Mouse (Mus musculus) heart, embryonic 14.5 days (tissue): ENCODE measurements around the gene 1700029F12Rik. TPM values are rescaled to one million over a fixed set of nuclear protein-coding genes. Genes with fewer than 3 reads are reported as not detected.

Experiments
- ATAC-seq: fragments of 200-750 bp; cut with Nextera tagmentation; 2 replicates; pipeline ENCODE4 v1.8.0; 2017; ENCODE audit warnings: low read depth, moderate TSS enrichment; ENCODE audit not compliant: insufficient number of reproducible peaks, insufficient read depth, low FRiP score
- H3K27ac ChIP-seq, 2 experiments: fragments of 200-500 bp in 1 of 2; fragments of 300-500 bp in 1 of 2; sonication (generic) in 1 of 2; replicated peaks in 1 of 2; 2 replicates each; pipeline ENCODE4 v1.5.1; 2012 to 2014; ENCODE audit warnings: low read depth in 2 of 2, low read length in 2 of 2, control low read depth in 1 of 2, mild to moderate bottlenecking in 1 of 2, mixed read lengths in 1 of 2; ENCODE audit not compliant: control insufficient read depth in 1 of 2, insufficient read depth in 1 of 2
- H3K27me3 ChIP-seq: fragments of 300-500 bp; sonication (generic); 2 replicates; pipeline ENCODE4 v1.6.1; 2014; ENCODE audit warnings: mild to moderate bottlenecking, low read length, control low read depth; ENCODE audit not compliant: control insufficient read depth, insufficient read depth
- H3K36me3 ChIP-seq: fragments of 300-500 bp; sonication (generic); 2 replicates; pipeline ENCODE4 v1.6.1; 2014; ENCODE audit warnings: mild to moderate bottlenecking, control low read depth, low read length, mixed read lengths; ENCODE audit not compliant: control insufficient read depth, insufficient read depth
- H3K4me1 ChIP-seq, 2 experiments: fragments of 200-500 bp in 1 of 2; fragments of 300-500 bp in 1 of 2; sonication (generic) in 1 of 2; 2 replicates each; pipeline ENCODE4 v1.6.1; 2012 to 2014; ENCODE audit warnings: low read length in 2 of 2, control low read depth in 1 of 2, mixed read lengths in 1 of 2; ENCODE audit not compliant: control insufficient read depth in 2 of 2, insufficient read depth in 2 of 2
- H3K4me2 ChIP-seq: fragments of 300-500 bp; sonication (generic); 2 replicates; pipeline ENCODE4 v1.6.1; 2014; ENCODE audit warnings: mild to moderate bottlenecking, low read length
- H3K4me3 ChIP-seq, 2 experiments: fragments of 200-500 bp in 1 of 2; fragments of 300-500 bp in 1 of 2; sonication (generic) in 1 of 2; 2 replicates each; pipeline ENCODE4 v1.5.1; 2012 to 2014; ENCODE audit warnings: low read length in 2 of 2, mild to moderate bottlenecking in 2 of 2, control low read depth in 1 of 2, low read depth in 1 of 2, moderate library complexity in 1 of 2; ENCODE audit not compliant: control insufficient read depth in 1 of 2, insufficient read depth in 1 of 2
- H3K9ac ChIP-seq: fragments of 300-500 bp; sonication (generic); 2 replicates; pipeline ENCODE4 v1.6.1; 2014; ENCODE audit warnings: mild to moderate bottlenecking, low read length
- H3K9me3 ChIP-seq: fragments of 300-500 bp; sonication (generic); 2 replicates; pipeline ENCODE4 v1.6.1; 2016; ENCODE audit warnings: low read length, control low read depth; ENCODE audit not compliant: control insufficient read depth
- WGBS: fragments of 180-500 bp; shearing (Covaris S2); extraction: QIAGEN DNeasy Blood & Tissue Kit; methylation state at CpG from one replicate; pipeline ENCODE4 v1.1.7; 2014; 5-methylcytosine and 5-hydroxymethylcytosine counted together
- polyA plus RNA-seq: library from polyadenylated mRNA; unstranded; fragments of >200 nt; fragmentation: Nextera tagmentation; extraction: Ambion mirVana; gene quantifications from 2 replicates; pipeline ENCODE4 v1.2.1, GENCODE M21; 2014

Gene 1700029F12Rik
- polyA plus RNA-seq, 1 experiment from 2014 or later = not detected

DNA sequence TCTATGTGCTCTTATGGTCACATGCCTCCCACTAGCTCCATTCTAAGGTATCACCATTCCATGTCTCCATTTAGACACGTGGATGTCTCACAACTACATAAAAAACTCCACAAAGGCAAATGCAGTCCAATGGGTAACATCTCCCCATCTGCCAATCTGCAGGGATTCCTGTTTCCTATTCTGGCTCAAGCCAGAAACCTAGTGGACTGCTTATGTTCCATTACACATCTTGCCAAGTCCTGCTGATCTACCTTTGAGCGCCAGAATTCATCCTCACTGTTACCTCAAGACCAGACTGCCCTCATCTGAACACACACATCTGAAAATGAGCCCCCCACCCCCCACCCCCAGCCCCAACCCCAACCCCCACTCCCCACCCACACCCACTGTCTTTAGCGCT lies 28.0 kb upstream of the 1700029F12Rik start:
- Histone ChIP-seq H3K9ac (no peak overlapping the region), H3K27ac (no peak overlapping the region), H3K4me1 (peaks cover 0 to 3% of the 10 kb centered on the region in 2 experiments; a peak in 1 of 4 replicates), H3K36me3 (no peaks in the 10 kb centered on the region), H3K4me3 (no peak overlapping the region), H3K27me3 (no peaks in the 10 kb centered on the region), H3K9me3 (no peaks in the 10 kb centered on the region), H3K4me2 (no peak overlapping the region)
- 93% methylated on average over 3 of the region's 3 CpGs for WGBS
- no peak for ATAC-seq

GRCm38 (mm10) chr13:97060331-97060730 lies 26.2 kb upstream of the 1700029F12Rik start:
- Histone ChIP-seq H3K27ac (no peak overlapping the region), H3K27me3 (no peaks in the 10 kb centered on the region), H3K9me3 (no peaks in the 10 kb centered on the region), H3K9ac (no peak overlapping the region), H3K4me2 (no peak overlapping the region), H3K4me1 (peaks cover 0 to 3% of the 10 kb centered on the region in 2 experiments; a peak in 1 of 4 replicates), H3K4me3 (no peak overlapping the region), H3K36me3 (no peaks in the 10 kb centered on the region)
- ATAC-seq = no peak
- 46% methylated on average over 6 of the region's 8 CpGs for WGBS

GRCm38 (mm10) chr13:97059746-97060145 lies 25.6 kb upstream of the 1700029F12Rik start:
- 83% methylated on average over 6 of the region's 6 CpGs for WGBS
- H3K4me1 ChIP-seq = peaks cover 0 to 3% of the 10 kb centered on the region in 2 experiments; a peak in 1 of 4 replicates
- no peak for ATAC-seq
- H3K9ac ChIP-seq = no peak overlapping the region
- H3K4me3 ChIP-seq = no peak overlapping the region
- H3K27ac ChIP-seq = no peak overlapping the region
- no peaks in the 10 kb centered on the region for H3K27me3 ChIP-seq
- no peak overlapping the region for H3K4me2 ChIP-seq
- H3K36me3 ChIP-seq = no peaks in the 10 kb centered on the region
- no peaks in the 10 kb centered on the region for H3K9me3 ChIP-seq

DNA sequence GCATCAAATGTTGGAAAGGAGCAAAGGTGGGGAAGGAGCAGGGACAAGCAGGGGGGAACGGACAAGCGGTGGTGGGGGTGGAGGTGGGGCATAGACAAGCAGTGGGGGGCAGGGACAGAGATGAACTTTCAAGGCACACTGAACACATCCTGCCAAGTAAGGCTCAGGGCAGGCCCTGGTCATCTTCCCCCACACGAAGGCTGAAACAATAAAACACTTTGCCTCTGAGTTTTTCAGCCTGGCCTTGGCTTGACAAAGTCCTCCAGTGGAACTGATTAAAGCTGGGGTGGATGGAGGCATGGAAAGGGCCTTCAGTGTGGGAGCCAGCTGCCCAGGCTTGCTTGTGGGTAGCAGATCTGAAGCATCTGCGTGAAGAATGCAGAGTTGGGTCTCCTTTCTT lies 23.7 kb upstream of the 1700029F12Rik start:
- Histone ChIP-seq H3K4me2 (no peak overlapping the region), H3K36me3 (no peaks in the 10 kb centered on the region), H3K9ac (no peak overlapping the region), H3K9me3 (no peaks in the 10 kb centered on the region), H3K27ac (no peak overlapping the region), H3K4me1 (no peaks in the 10 kb centered on the region), H3K4me3 (no peak overlapping the region), H3K27me3 (no peaks in the 10 kb centered on the region)
- 41% methylated on average over 4 of the region's 4 CpGs for WGBS
- no peak for ATAC-seq

DNA sequence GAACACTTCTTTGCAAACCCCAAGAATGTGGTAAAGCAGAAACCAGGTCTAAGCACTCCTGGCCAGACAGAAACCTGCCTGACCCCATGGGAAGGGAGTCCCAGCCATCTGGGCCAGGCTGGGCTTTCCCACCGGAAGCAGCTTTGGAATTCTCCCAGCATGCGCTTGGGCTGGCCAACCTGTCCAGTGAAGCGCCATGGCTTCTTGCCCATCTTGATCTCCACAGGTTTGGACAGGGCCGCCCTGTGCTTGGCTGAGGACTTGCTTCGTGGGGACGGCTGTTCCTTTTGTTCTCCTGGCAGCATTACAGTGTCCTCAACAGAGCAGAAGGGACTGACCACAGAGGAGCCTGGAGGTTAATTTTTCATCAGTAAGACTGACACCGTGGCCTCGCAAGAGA lies 19.7 kb upstream of the 1700029F12Rik start:
- peak; percentile 31; the same call in 1 of the 2 replicates for ATAC-seq
- H3K9me3 ChIP-seq = no peaks in the 10 kb centered on the region
- 48% methylated on average over 8 of the region's 8 CpGs for WGBS

GRCm38 (mm10) chr13:97052667-97053066 lies 18.5 kb upstream of the 1700029F12Rik start:
- 8% methylated on average over 11 of the region's 11 CpGs for WGBS
- Histone ChIP-seq H3K4me1 (no peaks in the 10 kb centered on the region), H3K9me3 (no peaks in the 10 kb centered on the region), H3K4me2 (no peak overlapping the region), H3K36me3 (no peaks in the 10 kb centered on the region), H3K4me3 (no peak overlapping the region), H3K27ac (no peak overlapping the region), H3K27me3 (no peaks in the 10 kb centered on the region), H3K9ac (no peak overlapping the region)
- ATAC-seq = no peak

More for the DNA sequence above, 19.7 kb upstream of the 1700029F12Rik start:
- Histone ChIP-seq H3K4me2 (no peak overlapping the region), H3K36me3 (no peaks in the 10 kb centered on the region), H3K4me3 (no peak overlapping the region), H3K4me1 (no peaks in the 10 kb centered on the region), H3K27me3 (no peaks in the 10 kb centered on the region), H3K9ac (no peak overlapping the region), H3K27ac (no peak overlapping the region)

GRCm38 (mm10) chr13:97051158-97051557 lies 17.0 kb upstream of the 1700029F12Rik start:
- WGBS = 66% methylated on average over 6 of the region's 6 CpGs
- no peak overlapping the region for H3K9ac ChIP-seq
- H3K27me3 ChIP-seq = no peaks in the 10 kb centered on the region
- ATAC-seq = no peak
- no peak overlapping the region for H3K4me3 ChIP-seq
- no peaks in the 10 kb centered on the region for H3K9me3 ChIP-seq
- H3K4me2 ChIP-seq = no peak overlapping the region
- no peaks in the 10 kb centered on the region for H3K4me1 ChIP-seq
- H3K27ac ChIP-seq = no peak overlapping the region
- H3K36me3 ChIP-seq = no peaks in the 10 kb centered on the region

- Histone ChIP-seq H3K4me1 (peaks cover 0 to 2% of the 10 kb centered on the region in 2 experiments; a peak in 1 of 4 replicates), H3K27me3 (no peaks in the 10 kb centered on the region), H3K4me2 (no peak overlapping the region), H3K36me3 (no peaks in the 10 kb centered on the region), H3K4me3 (no peak overlapping the region), H3K9me3 (no peaks in the 10 kb centered on the region), H3K9ac (no peak overlapping the region), H3K27ac (no peak overlapping the region)
- WGBS = 78% methylated on average over 13 of the region's 13 CpGs
- no peak for ATAC-seq
These were observed 4.1 kb downstream of the 1700029F12Rik start for GRCm38 (mm10) chr13:97030075-97030474.
